Mouse (Mus musculus) embryonic fibroblast, embryonic 13.5 days (primary cell): ENCODE data around the gene Opn1sw.

Source experiments
- CTCF ChIP-seq: IDR thresholded peaks from 2 replicates; pipeline ENCODE4 v1.5.1; 2011; ENCODE audit warnings: mild to moderate bottlenecking, control low read depth, low read length, moderate library complexity, borderline replicate concordance; ENCODE audit not compliant: insufficient read depth
- POLR2A ChIP-seq: IDR thresholded peaks from 2 replicates; pipeline ENCODE4 v1.6.1; 2011; ENCODE audit warnings: low read depth, mild to moderate bottlenecking, control low read depth, low read length, moderate library complexity

DNA sequence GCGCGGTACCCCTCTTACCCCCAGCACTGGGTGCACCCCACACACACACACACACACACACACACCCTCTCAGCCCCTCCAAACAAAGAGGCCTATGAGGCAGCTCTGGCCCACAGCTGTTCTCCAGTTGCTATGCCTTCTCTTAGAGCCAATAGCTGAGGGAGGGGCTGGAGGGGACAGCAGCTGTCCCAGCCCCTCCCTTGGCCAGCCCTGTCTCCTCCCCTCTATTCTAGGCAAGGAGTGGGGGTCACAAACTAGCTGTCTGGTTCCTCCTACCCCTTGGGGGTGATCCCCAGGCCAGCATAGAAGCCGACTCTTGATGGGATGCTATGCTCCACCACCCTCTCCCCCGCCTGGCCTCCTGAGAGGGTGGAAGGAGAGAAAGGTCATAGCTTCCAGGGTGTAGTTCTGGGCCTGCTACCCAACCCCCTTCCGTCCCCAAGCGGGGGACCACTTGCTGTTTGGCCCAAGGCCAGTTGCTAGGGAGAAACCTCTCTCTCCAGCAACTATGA, 47.7 kb upstream of the Opn1sw start:
- TF ChIP-seq CTCF, result no peak
- peak; percentile 62 for TF ChIP-seq POLR2A
